Mouse (Mus musculus) hindbrain, embryonic 12.5 days (tissue): Measurements from ENCODE around the gene Gapdhs. TPM values are rescaled to one million over a fixed set of nuclear protein-coding genes. Genes with fewer than 3 reads are reported as not detected.
"Not testable (repeated sequence)": the region's sequence is repeated elsewhere in the genome, so short reads cannot be mapped to it uniquely, and the experiment has no call there.

Source experiments
- ATAC-seq: fragments of 200-750 bp; cut with Nextera tagmentation; 2 replicates; pipeline ENCODE4 v1.8.0; 2017; ENCODE audit warnings: moderate TSS enrichment; ENCODE audit not compliant: low FRiP score
- H3K27ac ChIP-seq: fragments of 300-500 bp; sonication (generic); 2 replicates; pipeline ENCODE4 v1.5.1; 2016; ENCODE audit warnings: mild to moderate bottlenecking
- H3K27me3 ChIP-seq: fragments of 300-500 bp; sonication (generic); 2 replicates; pipeline ENCODE4 v1.6.1; 2016; ENCODE audit warnings: mild to moderate bottlenecking
- H3K36me3 ChIP-seq: fragments of 300-500 bp; sonication (generic); 2 replicates; pipeline ENCODE4 v1.6.1; 2016; ENCODE audit warnings: mild to moderate bottlenecking
- H3K4me1 ChIP-seq: fragments of 300-500 bp; sonication (generic); 2 replicates; pipeline ENCODE4 v1.6.1; 2016
- H3K4me2 ChIP-seq: fragments of 300-500 bp; sonication (generic); replicated peaks from 2 replicates; pipeline ENCODE4 v1.6.1; 2016; ENCODE audit warnings: mild to moderate bottlenecking
- H3K4me3 ChIP-seq: fragments of 300-500 bp; sonication (generic); 2 replicates; pipeline ENCODE4 v1.5.1; 2016; ENCODE audit warnings: mild to moderate bottlenecking
- H3K9ac ChIP-seq: fragments of 300-500 bp; sonication (generic); 2 replicates; pipeline ENCODE4 v1.6.1; 2016; ENCODE audit warnings: mild to moderate bottlenecking, moderate library complexity
- H3K9me3 ChIP-seq: fragments of 300-500 bp; sonication (generic); replicated peaks from 2 replicates; pipeline ENCODE4 v1.6.1; 2016; ENCODE audit warnings: mild to moderate bottlenecking
- WGBS: fragments of 180-500 bp; shearing (Covaris S2); methylation state at CpG from one replicate; pipeline ENCODE4 v1.1.7; 2016; 5-methylcytosine and 5-hydroxymethylcytosine counted together
- polyA plus RNA-seq: library from polyadenylated mRNA; unstranded; fragments of >200 nt; fragmentation: Nextera tagmentation; extraction: Ambion mirVana; gene quantifications from 2 replicates; pipeline ENCODE4 v1.2.1, GENCODE M21; 2016

Gene Gapdhs
- polyA plus RNA-seq, 1 experiment from 2014 or later = 1.1 TPM

DNA sequence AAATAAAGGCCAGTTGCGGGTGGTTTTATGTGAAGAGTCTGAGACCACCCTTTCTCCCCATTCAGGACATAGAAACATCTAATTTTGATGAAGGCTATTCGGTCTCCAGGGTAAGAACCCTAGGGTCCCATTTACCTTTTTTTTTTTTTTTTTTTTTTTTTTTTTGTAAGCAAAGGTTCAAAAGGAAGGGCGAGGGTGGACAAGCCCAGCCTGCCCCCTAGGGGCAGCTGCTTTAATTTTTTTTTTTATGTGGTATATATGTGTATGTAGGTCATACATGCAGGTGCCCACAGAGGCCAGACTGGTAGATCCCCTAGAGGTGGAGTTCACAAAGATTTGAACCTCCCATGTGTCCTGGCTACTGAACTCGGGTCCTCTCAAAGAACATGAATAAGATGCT is 22.9 kb upstream of the Gapdhs start:
- no peak overlapping the region for H3K9ac ChIP-seq
- no peak overlapping the region for H3K4me2 ChIP-seq
- no peaks in the 10 kb centered on the region for H3K36me3 ChIP-seq
- H3K27me3 ChIP-seq = 0 out of 2 replicates have a peak, but pooled peaks cover 7% of the 10 kb centered on the region
- no peaks in the 10 kb centered on the region for H3K9me3 ChIP-seq
- no peak for ATAC-seq
- WGBS = 88% methylated on average over 4 of the region's 4 CpGs
- no peak overlapping the region for H3K4me3 ChIP-seq
- no peaks in the 10 kb centered on the region for H3K4me1 ChIP-seq
- H3K27ac ChIP-seq = no peak overlapping the region

DNA sequence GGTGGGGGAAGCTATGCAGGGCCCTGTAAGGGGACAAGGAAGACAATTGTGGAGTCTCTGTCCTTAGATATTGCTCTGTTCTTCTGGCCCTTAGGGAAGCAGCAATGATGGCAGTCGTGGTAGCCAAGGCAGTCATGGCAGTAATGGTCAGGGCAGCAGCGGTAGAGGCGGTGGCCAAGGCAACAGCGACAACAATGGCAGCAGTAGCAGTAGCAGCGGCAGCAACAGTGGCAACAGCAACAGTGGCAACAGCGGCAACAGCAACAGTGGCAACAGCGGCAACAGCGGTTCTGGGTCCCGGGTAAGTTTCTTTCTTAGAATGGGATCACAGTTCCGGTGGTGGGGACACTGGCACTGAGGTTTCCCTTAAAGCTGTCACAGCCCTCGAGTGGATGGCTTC is 21.7 kb upstream of the Gapdhs start:
- Histone ChIP-seq H3K36me3 (no peaks in the 10 kb centered on the region), H3K27me3 (0 out of 2 replicates have a peak, but pooled peaks cover 7% of the 10 kb centered on the region), H3K27ac (no peak overlapping the region), H3K4me2 (no peak overlapping the region; the same call in 1 of the 2 replicates), H3K9me3 (no peaks in the 10 kb centered on the region), H3K4me1 (no peaks in the 10 kb centered on the region), H3K9ac (no peak overlapping the region), H3K4me3 (no peak overlapping the region)
- 38% methylated on average over 11 of the region's 11 CpGs for WGBS
- no peak for ATAC-seq

GRCm38 (mm10) chr7:30763456-30763855 is 20.0 kb upstream of the Gapdhs start, which contains the start of gene Dmkn:
TSS of gene Dmkn (plus strand) at chr7:30763756.
- WGBS = 41% methylated on average over 5 of the region's 5 CpGs
- no peak for ATAC-seq
- Histone ChIP-seq H3K4me3 (no peak within 1 kb of the TSS), H3K36me3 (no peaks in the 10 kb centered on the region), H3K9me3 (no peaks in the 10 kb centered on the region), H3K9ac (no peak within 1 kb of the TSS), H3K27me3 (0 out of 2 replicates have a peak, but pooled peaks cover 7% of the 10 kb centered on the region), H3K27ac (no peak within 1 kb of the TSS), H3K4me1 (no peaks in the 10 kb centered on the region), H3K4me2 (no peak within 1 kb of the TSS)

GRCm38 (mm10) chr7:30761769-30762352 is 18.4 kb upstream of the Gapdhs start:
- no peaks in the 10 kb centered on the region for H3K9me3 ChIP-seq
- H3K4me3 ChIP-seq = no peak overlapping the region
- no peak for ATAC-seq
- 0 out of 2 replicates have a peak, but pooled peaks cover 7% of the 10 kb centered on the region for H3K27me3 ChIP-seq
- 81% methylated on average over 4 of the region's 4 CpGs for WGBS
- H3K4me2 ChIP-seq = no peak overlapping the region
- no peak overlapping the region for H3K27ac ChIP-seq
- H3K36me3 ChIP-seq = no peaks in the 10 kb centered on the region; the same call in 1 of the 2 replicates
- H3K9ac ChIP-seq = no peak overlapping the region
- H3K4me1 ChIP-seq = no peaks in the 10 kb centered on the region

- Histone ChIP-seq H3K4me2 (no peak overlapping the region), H3K4me3 (no peak overlapping the region), H3K9ac (no peak overlapping the region), H3K36me3 (peaks cover 30% of the 10 kb centered on the region), H3K4me1 (no peaks in the 10 kb centered on the region), H3K27ac (no peak overlapping the region), H3K27me3 (no peaks in the 10 kb centered on the region), H3K9me3 (peaks cover 6% of the 10 kb centered on the region)
- ATAC-seq = no peak; the same call in 1 of the 2 replicates
- 42% methylated on average over 4 of the region's 4 CpGs for WGBS
Observed at GRCm38 (mm10) chr7:30758853-30759252, 15.4 kb upstream of the Gapdhs start.

GRCm38 (mm10) chr7:30757001-30757400 is 13.5 kb upstream of the Gapdhs start:
- ATAC-seq = no peak
- Histone ChIP-seq H3K4me2 (no peak overlapping the region), H3K4me3 (no peak overlapping the region), H3K27ac (no peak overlapping the region), H3K9ac (no peak overlapping the region), H3K9me3 (peaks cover 6% of the 10 kb centered on the region), H3K27me3 (no peaks in the 10 kb centered on the region), H3K4me1 (no peaks in the 10 kb centered on the region), H3K36me3 (peaks cover 31% of the 10 kb centered on the region)
- 71% methylated on average over 3 of the region's 3 CpGs for WGBS

- H3K36me3 ChIP-seq = peaks cover 30% of the 10 kb centered on the region
- no peaks in the 10 kb centered on the region for H3K27me3 ChIP-seq
- no peaks in the 10 kb centered on the region for H3K4me1 ChIP-seq
- peaks cover 6% of the 10 kb centered on the region for H3K9me3 ChIP-seq
- no peak within 1 kb of the TSS for H3K27ac ChIP-seq
- H3K4me3 ChIP-seq = no peak within 1 kb of the TSS
- no peak within 1 kb of the TSS for H3K4me2 ChIP-seq
- WGBS = 77% methylated on average over 5 of the region's 5 CpGs
- ATAC-seq = no peak
- no peak within 1 kb of the TSS for H3K9ac ChIP-seq
Observed at GRCm38 (mm10) chr7:30751086-30751669, 7.7 kb upstream of the Gapdhs start, which contains the start of gene Sbsn. TSS of gene Sbsn (plus strand) at chr7:30751471.

- Histone ChIP-seq H3K9me3 (peaks cover 6% of the 10 kb centered on the region), H3K36me3 (peaks cover 19% of the 10 kb centered on the region), H3K27me3 (no peaks in the 10 kb centered on the region), H3K4me3 (no peak overlapping the region), H3K27ac (no peak overlapping the region), H3K4me1 (no peaks in the 10 kb centered on the region), H3K9ac (no peak overlapping the region), H3K4me2 (no peak overlapping the region)
- ATAC-seq = no peak
- 85% methylated on average over 13 of the region's 13 CpGs for WGBS
Observed at GRCm38 (mm10) chr7:30749824-30750606, 6.5 kb upstream of the Gapdhs start.

DNA sequence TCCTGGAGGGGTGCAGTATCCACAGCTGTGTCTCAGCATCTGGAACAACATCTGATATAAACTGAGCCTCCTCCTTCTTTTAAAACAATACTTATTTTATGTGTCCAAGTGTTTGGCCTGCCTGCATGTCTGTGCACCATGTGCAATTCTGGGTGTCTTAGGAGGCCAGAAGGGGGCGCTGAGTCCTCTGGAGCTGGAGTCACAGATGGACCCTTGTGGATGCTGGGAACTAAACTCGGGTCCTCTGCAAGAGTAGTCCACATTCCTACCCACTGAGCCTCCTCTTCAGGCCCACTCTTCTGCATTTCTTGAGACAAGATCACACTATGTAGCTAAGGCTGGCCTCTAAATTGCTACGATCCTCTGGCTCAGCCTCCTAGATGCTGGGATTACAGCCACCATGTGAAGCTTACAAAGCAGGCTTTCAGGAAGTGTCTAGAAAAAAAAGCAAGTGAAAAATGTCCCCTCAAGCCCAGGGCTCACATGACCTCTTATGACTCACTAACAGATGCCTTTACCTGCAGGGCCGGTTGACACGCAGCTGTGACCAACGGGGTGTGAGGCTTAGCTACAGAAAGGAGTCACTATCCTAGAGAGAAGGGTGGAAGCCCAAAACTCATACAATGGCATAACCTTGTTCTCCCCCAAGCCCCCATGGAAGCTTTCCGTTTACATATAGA is 4.2 kb upstream of the Gapdhs start:
- Histone ChIP-seq H3K4me1 (no peaks in the 10 kb centered on the region), H3K27ac (no peak overlapping the region), H3K36me3 (peaks cover 6% of the 10 kb centered on the region; the same call in 1 of the 2 replicates), H3K27me3 (no peaks in the 10 kb centered on the region), H3K9ac (no peak overlapping the region), H3K4me3 (no peak overlapping the region), H3K9me3 (no peaks in the 10 kb centered on the region), H3K4me2 (no peak overlapping the region)
- 87% methylated on average over 7 of the region's 7 CpGs for WGBS
- no peak for ATAC-seq

DNA sequence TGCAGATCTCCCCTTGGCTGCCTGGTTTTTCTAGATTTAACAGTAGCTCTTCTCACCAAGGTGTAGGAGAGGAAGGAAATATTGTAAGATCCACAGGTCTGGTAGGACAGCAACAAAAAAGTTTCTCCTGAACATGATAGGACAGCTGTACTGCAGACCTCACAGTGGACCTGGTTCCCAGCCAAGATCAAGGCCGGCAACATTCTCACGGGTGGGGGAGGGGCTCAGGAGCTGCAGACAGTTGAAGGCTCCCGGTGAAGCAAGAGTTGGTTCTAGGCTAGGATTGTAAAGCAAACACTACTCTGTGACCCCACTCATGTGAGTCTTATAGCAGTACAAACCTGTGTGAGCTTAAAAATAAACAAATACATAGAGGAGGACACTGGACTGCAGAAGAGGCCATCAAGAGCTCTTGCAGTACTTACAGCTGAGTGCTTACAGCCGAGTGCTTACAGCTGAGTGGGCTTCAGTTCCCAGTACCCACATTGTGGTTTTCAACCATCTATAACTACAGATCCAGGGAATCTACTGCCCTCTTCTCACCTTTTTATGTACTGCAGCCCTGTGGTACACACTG is 629 bp upstream of the Gapdhs start:
- H3K9ac ChIP-seq = no peak overlapping the region
- peaks cover 18% of the 10 kb centered on the region for H3K36me3 ChIP-seq
- H3K4me1 ChIP-seq = no peaks in the 10 kb centered on the region
- H3K27me3 ChIP-seq = no peaks in the 10 kb centered on the region
- no peak overlapping the region for H3K4me2 ChIP-seq
- WGBS = 52% methylated on average over 4 of the region's 4 CpGs
- H3K4me3 ChIP-seq = no peak overlapping the region
- ATAC-seq = no peak
- no peaks in the 10 kb centered on the region for H3K9me3 ChIP-seq
- no peak overlapping the region for H3K27ac ChIP-seq

- H3K4me3 ChIP-seq, H3K4me2 ChIP-seq, H3K27me3 ChIP-seq, H3K27ac ChIP-seq, H3K4me1 ChIP-seq, H3K9ac ChIP-seq, H3K9me3 ChIP-seq, ATAC-seq: not testable (repeated sequence)
- peaks cover 25% of the 10 kb centered on the region for H3K36me3 ChIP-seq
- WGBS = 92% methylated on average over 2 of the region's 2 CpGs
Observed at GRCm38 (mm10) chr7:30742570-30742969, 911 bp downstream of the Gapdhs start.

- Histone ChIP-seq H3K27me3 (no peaks in the 10 kb centered on the region), H3K27ac (no peak overlapping the region), H3K4me3 (no peak overlapping the region), H3K9me3 (no peaks in the 10 kb centered on the region), H3K9ac (no peak overlapping the region), H3K4me2 (no peak overlapping the region), H3K4me1 (peaks cover 7% of the 10 kb centered on the region), H3K36me3 (peaks cover 70% of the 10 kb centered on the region)
- 86% methylated on average over 3 of the region's 3 CpGs for WGBS
- ATAC-seq = no peak
Observed at GRCm38 (mm10) chr7:30736211-30736610, 7.3 kb downstream of the Gapdhs start.
